Mouse (Mus musculus) forebrain, embryonic 14.5 days (tissue): ENCODE measurements around the gene Tmem109. TPM values are rescaled to one million over a fixed set of nuclear protein-coding genes. Genes with fewer than 3 reads are reported as not detected.

Source experiments
- ATAC-seq: fragments of 200-750 bp; cut with Nextera tagmentation; 2 replicates; pipeline ENCODE4 v1.8.0; 2017; ENCODE audit warnings: mild to moderate bottlenecking, moderate library complexity
- DNase-seq: peaks from one replicate; pipeline ENCODE4 v3.0.0-alpha.2; 2015; ENCODE audit warnings: low spot score
- H3K27ac ChIP-seq: fragments of 300-500 bp; sonication (generic); 2 replicates; pipeline ENCODE4 v1.5.1; 2014; ENCODE audit warnings: low read depth, mild to moderate bottlenecking, control low read depth, low read length, moderate library complexity
- H3K27me3 ChIP-seq: fragments of 300-500 bp; sonication (generic); replicated peaks from 2 replicates; pipeline ENCODE4 v1.6.1; 2014; ENCODE audit warnings: low read length, control low read depth, mixed read lengths; ENCODE audit not compliant: control insufficient read depth, insufficient read depth
- H3K36me3 ChIP-seq: fragments of 300-500 bp; sonication (generic); 2 replicates; pipeline ENCODE4 v1.6.1; 2014; ENCODE audit warnings: low read length, control low read depth; ENCODE audit not compliant: control insufficient read depth, insufficient read depth
- H3K4me1 ChIP-seq: fragments of 300-500 bp; sonication (generic); 2 replicates; pipeline ENCODE4 v1.6.1; 2014; ENCODE audit warnings: antibody characterized with exemption, low read length, control low read depth; ENCODE audit not compliant: control insufficient read depth, insufficient read depth
- H3K4me2 ChIP-seq: fragments of 300-500 bp; sonication (generic); 2 replicates; pipeline ENCODE4 v1.6.1; 2014; ENCODE audit warnings: mild to moderate bottlenecking, control low read depth, low read length
- H3K4me3 ChIP-seq: fragments of 300-500 bp; sonication (generic); 2 replicates; pipeline ENCODE4 v1.5.1; 2014; ENCODE audit warnings: low read depth, low read length, control low read depth
- H3K9ac ChIP-seq: fragments of 300-500 bp; sonication (generic); 2 replicates; pipeline ENCODE4 v1.6.1; 2014; ENCODE audit warnings: mild to moderate bottlenecking, low read length, control low read depth, moderate library complexity
- H3K9me3 ChIP-seq: fragments of 300-500 bp; sonication (generic); replicated peaks from 2 replicates; pipeline ENCODE4 v1.6.1; 2016; ENCODE audit warnings: low read length, control low read depth, mixed read lengths; ENCODE audit not compliant: control insufficient read depth
- WGBS: fragments of 180-500 bp; shearing (Covaris S2); extraction: QIAGEN DNeasy Blood & Tissue Kit; methylation state at CpG from one replicate; pipeline ENCODE4 v1.1.7; 2014; 5-methylcytosine and 5-hydroxymethylcytosine counted together
- polyA plus RNA-seq: library from polyadenylated mRNA; unstranded; fragments of >200 nt; fragmentation: Nextera tagmentation; extraction: Ambion mirVana; gene quantifications from 2 replicates; pipeline ENCODE4 v1.2.1, GENCODE M21; 2014

Tmem109 gene
- polyA plus RNA-seq, 1 experiment from 2014 or later, result 42.7 TPM

- Histone ChIP-seq H3K4me1 (no peaks in the 10 kb centered on the region), H3K9ac (no peak overlapping the region), H3K9me3 (no peaks in the 10 kb centered on the region), H3K4me2 (no peak overlapping the region), H3K36me3 (no peaks in the 10 kb centered on the region), H3K27ac (no peak overlapping the region), H3K27me3 (no peaks in the 10 kb centered on the region), H3K4me3 (no peak overlapping the region)
- DNase-seq (no peak), ATAC-seq (no peak)
- 69% methylated on average over 7 of the region's 7 CpGs for WGBS
These were observed 60.5 kb downstream of the Tmem109 start for GRCm38 (mm10) chr19:10821319-10821718.

Other genes with a start within 250 kb of the Tmem109 start
- 0.19 and 0.26 TPM in 2 replicates for gene Vwce, start 247.8 kb downstream of the Tmem109 start, polyA plus RNA-seq
- gene Pga5, start 203.9 kb downstream of the Tmem109 start, polyA plus RNA-seq, result not detected in 2 replicates
- 31.9 and 36.4 TPM in 2 replicates for gene Vps37c, start 193.3 kb downstream of the Tmem109 start, polyA plus RNA-seq
- gene Cd5, start 143.0 kb downstream of the Tmem109 start, polyA plus RNA-seq, result 0.29 TPM in 1 of 2 replicates, not detected in the other
- not detected in 2 replicates for gene Cd6, start 51.9 kb downstream of the Tmem109 start, polyA plus RNA-seq
- gene Slc15a3, start 42.3 kb downstream of the Tmem109 start, polyA plus RNA-seq, result 0.34 and 0.49 TPM in 2 replicates
- 106 and 149 TPM in 2 replicates for gene Tmem132a, start 12.1 kb downstream of the Tmem109 start, polyA plus RNA-seq
- 44.2 and 45.5 TPM in 2 replicates for gene Prpf19, start 13.2 kb upstream of the Tmem109 start, polyA plus RNA-seq
- 0.99 TPM in 1 of 2 replicates, not detected in the other for gene Zp1, start 38.6 kb upstream of the Tmem109 start, polyA plus RNA-seq
- gene Ptgdr2, start 55.2 kb upstream of the Tmem109 start, polyA plus RNA-seq, result 0.16 and 0.18 TPM in 2 replicates
- 12.1 and 15.0 TPM in 2 replicates for gene Ccdc86, start 67.3 kb upstream of the Tmem109 start, polyA plus RNA-seq
- not detected in 2 replicates for gene Ms4a10, start 92.7 kb upstream of the Tmem109 start, polyA plus RNA-seq
- 0.25 TPM in 1 of 2 replicates, not detected in the other for gene Ms4a15, start 111.2 kb upstream of the Tmem109 start, polyA plus RNA-seq
- not detected in 2 replicates for gene Ms4a18, start 136.0 kb upstream of the Tmem109 start, polyA plus RNA-seq
- gene Ms4a8a, start 199.1 kb upstream of the Tmem109 start, polyA plus RNA-seq, result not detected in 2 replicates
- gene 1700017D01Rik, start 248.9 kb upstream of the Tmem109 start, polyA plus RNA-seq, result not detected in 2 replicates